Mouse (Mus musculus) forebrain, embryonic 10.5 days (tissue): ENCODE measurements at regions not wholly inside any gene's neighbourhood (a gene's known extent, or its start where the extent isn't known, plus 50 kb on each side); places are given as distances from the start of the nearest gene placed in this dataset.
A peak's percentile ranks its signal among the peaks of the same experiment; 100 is the strongest.

Experiments
- DNase-seq: peaks from one replicate; pipeline ENCODE4 v3.0.0-alpha.2; 2017; ENCODE audit warnings: low spot score; ENCODE audit errors: extremely low spot score
- H3K27ac ChIP-seq: fragments of 300-500 bp; sonication (generic); 2 replicates; pipeline ENCODE4 v1.5.1; 2016; ENCODE audit warnings: mild to moderate bottlenecking
- H3K27me3 ChIP-seq: fragments of 300-500 bp; sonication (generic); 2 replicates; pipeline ENCODE4 v1.6.1; 2016; ENCODE audit warnings: mild to moderate bottlenecking; ENCODE audit not compliant: poor library complexity, severe bottlenecking
- H3K36me3 ChIP-seq: fragments of 300-500 bp; sonication (generic); replicated peaks from 2 replicates; pipeline ENCODE4 v1.6.1; 2016; ENCODE audit warnings: mild to moderate bottlenecking, moderate library complexity
- H3K4me1 ChIP-seq: fragments of 300-500 bp; sonication (generic); 2 replicates; pipeline ENCODE4 v1.6.1; 2016
- H3K4me3 ChIP-seq: fragments of 300-500 bp; sonication (generic); 2 replicates; pipeline ENCODE4 v1.5.1; 2016; ENCODE audit warnings: mild to moderate bottlenecking, moderate library complexity
- H3K9me3 ChIP-seq: fragments of 300-500 bp; sonication (generic); 2 replicates; pipeline ENCODE4 v1.6.1; 2016; ENCODE audit warnings: mild to moderate bottlenecking, moderate library complexity
- WGBS: fragments of 180-500 bp; shearing (Covaris S2); methylation state at CpG from one replicate; pipeline ENCODE4 v1.1.7; 2016; 5-methylcytosine and 5-hydroxymethylcytosine counted together

DNA sequence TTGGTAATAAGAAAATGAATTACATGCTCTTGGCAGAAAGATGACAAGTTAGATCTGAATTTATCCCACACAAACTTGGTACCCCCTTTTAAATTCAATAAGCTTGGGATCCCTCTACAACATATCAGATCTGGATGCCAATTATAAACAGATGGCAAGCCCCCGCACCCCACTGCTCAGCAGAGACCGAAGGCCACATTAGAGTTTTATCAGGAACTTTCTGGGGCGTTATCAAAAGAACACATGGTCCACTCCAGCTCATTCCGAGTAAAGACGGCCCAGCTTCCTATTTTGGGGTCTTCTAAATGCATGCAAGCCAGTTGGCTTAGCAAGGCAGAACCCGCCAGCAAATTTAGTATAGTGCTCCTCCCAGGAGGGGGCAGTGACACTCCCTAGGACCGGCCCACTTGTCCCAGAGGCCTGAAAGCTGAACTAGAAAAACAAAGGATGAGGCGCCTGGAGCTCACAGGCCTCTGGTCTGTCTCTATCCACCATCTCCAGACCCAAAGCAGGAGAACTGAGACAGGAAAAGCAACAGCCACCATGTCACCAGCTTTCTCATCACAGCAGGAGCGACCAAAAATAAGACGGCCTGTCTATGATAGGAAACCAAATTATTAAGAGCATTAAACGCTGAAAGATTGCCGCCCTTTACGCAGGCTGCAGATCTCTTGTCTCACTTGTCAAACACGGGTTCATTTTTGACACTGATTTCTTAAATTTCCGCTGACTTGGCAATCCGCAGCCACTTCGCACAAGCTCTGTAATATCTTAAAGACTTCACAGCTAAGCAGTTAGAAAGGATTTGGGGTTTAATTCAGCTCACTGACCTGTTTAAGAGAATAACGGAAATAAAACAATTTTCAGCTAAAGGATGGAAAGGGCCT, 117.2 kb upstream of the Satb2 start:
- Histone ChIP-seq H3K4me3 (no peak overlapping the region), H3K4me1 (peaks cover 15% of the 10 kb centered on the region), H3K36me3 (no peaks in the 10 kb centered on the region), H3K27ac (peak overlapping the region; percentile 17; the same call in 1 of the 2 replicates), H3K9me3 (no peaks in the 10 kb centered on the region), H3K27me3 (no peaks in the 10 kb centered on the region)
- 77% methylated on average over 18 of the region's 18 CpGs for WGBS
- no peak for DNase-seq

DNA sequence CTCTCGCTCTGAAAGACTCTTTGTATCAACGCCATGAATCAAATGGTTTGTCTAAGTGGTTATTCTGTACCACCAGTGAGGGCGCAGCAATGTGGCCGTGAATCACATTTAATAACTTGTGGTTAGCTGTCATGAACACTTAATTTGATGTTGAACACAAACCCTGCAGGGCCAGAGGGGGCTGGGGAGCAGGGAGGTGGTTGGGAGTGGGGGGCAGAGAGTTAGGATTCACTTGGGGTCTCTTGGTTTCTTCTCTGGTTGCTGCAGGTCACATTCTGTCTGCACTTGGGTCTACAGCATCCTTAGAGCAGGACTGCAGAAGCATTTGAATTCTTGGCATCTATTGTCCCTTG, 117.8 kb upstream of the Satb2 start:
- Histone ChIP-seq H3K4me1 (peaks cover 15% of the 10 kb centered on the region), H3K9me3 (no peaks in the 10 kb centered on the region), H3K27ac (no peak overlapping the region), H3K36me3 (no peaks in the 10 kb centered on the region), H3K4me3 (no peak overlapping the region), H3K27me3 (no peaks in the 10 kb centered on the region)
- 88% methylated on average over 4 of the region's 4 CpGs for WGBS
- no peak for DNase-seq

DNA sequence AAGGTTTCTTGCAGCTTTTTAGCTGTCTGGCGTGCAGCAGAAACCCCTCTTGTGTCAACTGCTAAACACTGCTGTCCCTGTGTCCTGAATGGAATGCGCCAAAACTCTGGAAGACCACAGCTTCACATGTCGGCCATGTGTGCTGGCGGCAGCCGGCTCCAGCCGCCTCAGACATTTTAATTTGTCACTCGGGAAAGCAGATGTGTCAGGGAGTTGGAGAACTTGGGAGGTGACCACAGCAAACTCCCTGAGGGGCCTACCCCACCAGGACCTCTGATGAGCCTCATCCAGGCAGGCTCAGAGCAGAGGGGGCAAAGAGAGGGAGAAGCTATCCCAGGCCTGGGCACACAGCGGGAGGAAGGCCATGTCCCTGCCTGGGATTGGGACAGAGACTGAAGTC, 118.3 kb upstream of the Satb2 start:
- Histone ChIP-seq H3K27me3 (no peaks in the 10 kb centered on the region), H3K27ac (no peak overlapping the region), H3K4me3 (no peak overlapping the region), H3K4me1 (peaks cover 15% of the 10 kb centered on the region), H3K9me3 (no peaks in the 10 kb centered on the region), H3K36me3 (no peaks in the 10 kb centered on the region)
- DNase-seq = no peak
- 79% methylated on average over 8 of the region's 8 CpGs for WGBS

DNA sequence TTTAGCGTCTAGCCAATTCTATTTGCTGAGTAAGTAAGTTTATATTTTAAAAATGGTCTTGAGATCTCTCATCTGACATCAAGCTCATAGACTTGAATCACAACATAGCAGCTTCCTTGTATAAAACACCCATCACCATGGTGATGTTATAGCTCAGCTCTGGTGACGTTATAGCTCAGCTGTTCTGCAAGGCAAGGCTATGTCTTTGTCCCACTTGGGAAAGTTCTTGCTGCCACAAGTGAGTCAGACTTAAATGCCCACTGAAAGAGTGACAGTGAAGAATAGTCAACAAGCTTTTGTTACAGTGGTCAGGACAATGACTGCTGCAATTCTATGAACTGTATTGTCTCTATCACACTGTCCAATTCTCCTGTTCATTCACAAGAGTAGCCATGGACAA, 122.2 kb upstream of the Satb2 start:
- Histone ChIP-seq H3K27me3 (no peaks in the 10 kb centered on the region), H3K4me1 (peaks cover 12% of the 10 kb centered on the region), H3K4me3 (no peak overlapping the region), H3K27ac (no peak overlapping the region), H3K9me3 (no peaks in the 10 kb centered on the region), H3K36me3 (no peaks in the 10 kb centered on the region)
- 86% methylated on average over 2 of the region's 2 CpGs for WGBS
- no peak for DNase-seq

DNA sequence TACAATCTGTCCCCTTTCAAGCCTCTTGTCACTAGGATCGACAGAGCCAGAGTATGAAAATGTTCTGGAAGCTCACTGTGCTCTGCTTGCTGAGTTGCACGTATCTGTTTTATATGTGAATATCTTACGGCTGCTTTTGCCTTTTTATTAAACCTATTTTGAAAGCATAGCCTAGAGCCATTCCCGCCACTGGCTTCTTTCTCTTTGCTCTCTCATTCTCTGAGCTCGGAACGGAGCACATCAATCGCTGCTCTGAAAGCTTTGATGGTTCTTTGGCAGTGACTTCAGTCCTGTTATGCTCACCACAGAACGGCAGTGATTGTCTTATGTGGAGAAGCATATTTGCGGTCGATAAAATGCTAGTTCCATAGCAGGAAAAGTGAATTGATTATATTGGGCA, 128.9 kb upstream of the Satb2 start:
- Histone ChIP-seq H3K36me3 (no peaks in the 10 kb centered on the region), H3K27ac (no peak overlapping the region), H3K4me3 (no peak overlapping the region), H3K27me3 (no peaks in the 10 kb centered on the region), H3K9me3 (peaks cover 3% of the 10 kb centered on the region), H3K4me1 (no peaks in the 10 kb centered on the region)
- DNase-seq = no peak
- 92% methylated on average over 10 of the region's 10 CpGs for WGBS

DNA sequence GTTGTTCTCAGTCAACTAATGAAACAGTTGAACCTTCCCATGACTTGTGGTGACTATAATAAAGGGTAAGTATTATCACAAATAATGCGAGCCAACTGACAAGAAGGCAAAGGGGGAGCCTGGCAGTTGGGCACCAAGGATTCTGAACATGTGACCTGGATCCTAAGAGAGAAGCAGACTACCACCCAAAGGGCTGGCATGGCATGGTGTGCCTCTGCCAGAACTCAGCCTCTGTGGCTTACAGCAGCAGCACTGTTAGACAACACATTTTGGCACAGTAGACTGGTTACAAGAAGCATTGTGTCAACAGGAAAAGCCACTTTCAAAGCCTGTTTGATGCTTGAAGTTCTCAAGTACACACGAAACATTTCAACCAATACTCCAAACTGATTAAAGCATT, 142.2 kb upstream of the Satb2 start:
- DNase-seq = no peak
- 85% methylated on average over 2 of the region's 2 CpGs for WGBS

DNA sequence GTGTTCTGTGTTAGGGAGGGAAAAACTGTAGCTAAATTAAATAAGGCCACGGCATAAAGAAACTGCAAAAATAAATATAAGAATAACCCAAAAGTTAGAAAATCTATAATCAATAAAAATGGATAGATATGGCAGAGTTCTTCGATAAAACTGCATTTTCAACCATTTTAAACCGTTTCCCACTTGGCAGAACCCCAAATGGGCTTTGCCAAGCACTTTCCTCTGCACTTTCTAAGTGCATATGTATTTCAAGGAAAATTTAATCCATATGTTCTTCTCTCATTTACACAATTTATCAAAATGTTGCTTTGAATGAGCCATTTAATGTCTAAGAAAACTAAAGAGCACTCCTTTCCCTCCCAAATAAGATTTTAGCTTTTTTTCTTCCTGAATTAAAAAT, 165.7 kb upstream of the Satb2 start:
- Histone ChIP-seq H3K4me1 (no peaks in the 10 kb centered on the region), H3K9me3 (no peaks in the 10 kb centered on the region), H3K27ac (no peak overlapping the region), H3K27me3 (no peaks in the 10 kb centered on the region), H3K36me3 (no peaks in the 10 kb centered on the region), H3K4me3 (no peak overlapping the region)
- WGBS = 92% methylated on average over 3 of the region's 3 CpGs
- no peak for DNase-seq

More for the DNA sequence above, 142.2 kb upstream of the Satb2 start:
- no peak overlapping the region for H3K27ac ChIP-seq
- no peaks in the 10 kb centered on the region for H3K9me3 ChIP-seq
- H3K27me3 ChIP-seq = no peaks in the 10 kb centered on the region
- H3K36me3 ChIP-seq = no peaks in the 10 kb centered on the region
- no peak overlapping the region for H3K4me3 ChIP-seq
- no peaks in the 10 kb centered on the region for H3K4me1 ChIP-seq

DNA sequence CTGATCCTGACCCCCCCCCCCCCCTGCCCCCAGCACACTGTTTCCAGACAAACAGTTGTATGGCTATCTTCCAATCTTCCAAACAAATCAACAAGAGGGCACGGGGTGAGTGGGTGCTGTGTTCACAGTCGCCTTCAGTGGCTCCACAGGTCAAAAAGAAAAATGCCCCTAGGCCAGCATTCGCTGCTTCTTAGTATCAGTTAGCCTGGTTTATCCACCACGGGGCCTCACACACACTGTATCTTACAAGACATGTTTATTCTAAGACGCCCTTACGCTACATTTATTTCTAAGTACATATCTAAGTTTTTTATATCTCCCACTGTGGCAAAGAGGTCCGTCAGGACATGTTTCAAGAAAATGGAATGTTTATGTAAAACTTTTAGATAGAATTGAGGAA, 177.4 kb upstream of the Satb2 start:
- Histone ChIP-seq H3K4me3 (no peak overlapping the region), H3K27ac (no peak overlapping the region), H3K9me3 (no peaks in the 10 kb centered on the region), H3K27me3 (no peaks in the 10 kb centered on the region), H3K4me1 (peaks cover 7% of the 10 kb centered on the region), H3K36me3 (no peaks in the 10 kb centered on the region)
- no peak for DNase-seq
- 92% methylated on average over 7 of the region's 7 CpGs for WGBS

DNA sequence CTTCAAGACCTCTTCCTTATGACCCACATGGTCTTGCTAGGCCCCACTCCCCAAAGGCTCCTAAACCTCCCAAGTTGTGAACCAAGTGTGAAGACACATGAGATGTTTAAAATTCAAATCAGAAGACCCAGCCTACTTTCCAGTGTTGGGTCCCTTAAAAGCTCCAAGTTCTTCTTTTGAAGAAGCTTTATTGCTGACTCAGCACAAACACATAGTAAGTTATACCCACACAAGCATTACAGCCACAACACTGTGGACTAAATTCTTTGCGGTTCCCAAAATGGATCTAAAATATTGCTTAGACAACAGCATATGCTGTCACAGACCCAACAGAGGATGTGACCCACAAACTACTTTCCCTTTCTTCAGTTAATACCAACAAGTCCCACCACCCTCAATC, 186.0 kb upstream of the Satb2 start:
- Histone ChIP-seq H3K4me1 (no peaks in the 10 kb centered on the region), H3K27ac (no peak overlapping the region), H3K27me3 (no peaks in the 10 kb centered on the region), H3K9me3 (no peaks in the 10 kb centered on the region), H3K36me3 (no peaks in the 10 kb centered on the region), H3K4me3 (no peak overlapping the region)
- no peak for DNase-seq
- 93% methylated on average over 1 of the region's 1 CpGs for WGBS

DNA sequence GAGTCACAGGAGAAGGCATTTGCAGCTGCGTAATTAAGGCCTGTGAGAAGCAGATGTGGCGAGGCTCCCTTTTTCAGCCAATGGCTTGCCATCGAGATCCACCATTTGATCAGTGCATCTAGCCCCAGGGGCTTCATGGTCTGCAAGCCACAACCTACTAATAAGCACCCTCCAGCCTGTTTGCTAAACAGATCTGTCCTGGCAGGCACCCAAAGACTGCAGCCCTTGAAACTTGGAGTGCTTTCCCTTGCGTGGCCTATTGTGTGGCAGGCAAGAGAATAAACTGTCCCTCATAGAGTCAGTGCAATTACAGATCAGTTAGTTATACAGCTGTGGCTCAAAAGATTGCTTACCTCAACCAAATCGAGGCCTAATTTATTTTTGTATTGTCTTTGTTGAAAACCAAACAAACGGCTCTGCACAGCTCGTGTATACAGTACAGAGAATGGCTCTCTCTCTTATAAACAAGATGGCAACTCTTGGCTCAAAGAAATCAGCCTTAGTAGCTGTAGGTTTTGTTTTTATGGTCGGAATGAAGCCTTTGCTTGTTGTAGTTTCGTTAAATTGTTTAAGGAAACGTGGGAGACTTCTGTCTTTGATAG, 195.9 kb upstream of the Satb2 start:
- H3K4me3 ChIP-seq = no peak overlapping the region
- H3K27ac ChIP-seq = no peak overlapping the region
- H3K4me1 ChIP-seq = peaks cover 3% of the 10 kb centered on the region; the same call in 1 of the 2 replicates
- no peaks in the 10 kb centered on the region for H3K9me3 ChIP-seq
- no peaks in the 10 kb centered on the region for H3K36me3 ChIP-seq
- DNase-seq = no peak
- 78% methylated on average over 10 of the region's 10 CpGs for WGBS
- H3K27me3 ChIP-seq = no peaks in the 10 kb centered on the region

DNA sequence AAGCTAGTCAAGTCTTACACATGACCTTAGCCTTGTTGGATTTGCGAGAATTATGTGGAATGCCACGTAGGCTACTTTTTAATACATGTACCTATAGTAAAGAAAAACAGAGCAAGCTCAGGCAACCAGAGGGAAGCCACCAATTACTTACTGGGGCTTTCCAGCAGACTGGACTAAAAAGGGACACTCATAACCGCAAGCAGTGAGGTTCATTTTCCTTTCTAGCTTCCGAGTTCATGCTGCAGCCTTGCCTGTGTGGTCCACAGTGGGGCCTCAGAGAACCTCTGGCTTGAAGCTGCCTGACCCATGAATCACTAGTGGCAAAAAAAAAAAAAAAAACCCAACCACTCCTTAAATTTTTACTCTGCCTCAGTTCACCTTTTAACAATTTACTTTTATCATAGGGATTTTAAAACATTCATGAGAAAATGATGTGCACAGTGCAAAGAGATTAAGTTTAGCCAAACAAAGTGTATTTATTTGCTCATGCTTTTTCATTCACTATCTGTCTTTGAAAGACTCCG, 188.6 kb upstream of the 1700066M21Rik start:
- Histone ChIP-seq H3K9me3 (no peaks in the 10 kb centered on the region), H3K4me1 (no peaks in the 10 kb centered on the region), H3K4me3 (no peak overlapping the region), H3K27me3 (no peaks in the 10 kb centered on the region), H3K27ac (no peak overlapping the region), H3K36me3 (no peaks in the 10 kb centered on the region)
- WGBS = 89% methylated on average over 5 of the region's 5 CpGs
- DNase-seq = no peak

DNA sequence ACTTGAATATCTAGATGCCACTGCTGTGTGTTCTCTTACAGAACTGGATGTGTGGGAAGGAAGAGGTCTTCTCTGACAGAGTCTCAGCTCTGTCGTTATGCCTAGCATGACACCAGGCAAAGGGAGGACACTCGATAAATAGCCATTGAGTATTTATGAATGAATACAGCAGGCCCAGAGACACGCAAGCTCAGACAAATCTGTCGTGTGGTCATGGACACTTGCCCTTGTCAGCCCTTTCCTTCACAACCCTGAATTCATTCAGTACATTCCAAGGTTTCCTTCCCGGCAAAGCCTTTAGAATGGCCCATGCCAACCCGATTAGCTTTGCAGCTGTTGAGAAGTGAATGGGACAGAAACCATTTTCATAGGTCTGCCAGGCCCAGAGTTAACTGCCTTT, 176.1 kb upstream of the 1700066M21Rik start:
- Histone ChIP-seq H3K4me1 (peaks cover 12% of the 10 kb centered on the region), H3K36me3 (no peaks in the 10 kb centered on the region), H3K27me3 (peaks cover 22% of the 10 kb centered on the region), H3K9me3 (no peaks in the 10 kb centered on the region), H3K27ac (no peak overlapping the region), H3K4me3 (no peak overlapping the region)
- WGBS = 93% methylated on average over 6 of the region's 6 CpGs
- DNase-seq = no peak

DNA sequence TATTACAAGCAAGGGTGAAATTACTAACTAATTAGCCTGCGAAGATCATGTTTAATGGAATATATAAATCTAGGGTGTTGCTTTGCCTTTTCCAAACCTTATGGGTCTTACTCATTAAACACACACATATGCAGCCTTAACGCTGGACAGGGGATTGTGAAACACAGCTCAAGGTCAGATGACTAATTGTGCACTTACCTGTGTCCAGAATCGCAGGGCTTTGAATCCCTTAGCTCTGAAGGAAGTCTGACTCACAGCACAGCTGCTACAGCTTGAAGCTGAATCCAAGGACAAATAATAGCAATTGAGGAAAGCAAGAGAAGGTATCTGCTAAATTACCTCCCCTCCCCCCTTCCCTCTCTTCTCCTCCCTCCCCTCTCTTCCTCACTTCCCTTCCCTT, 173.1 kb upstream of the 1700066M21Rik start:
- DNase-seq = no peak
- peaks cover 12% of the 10 kb centered on the region for H3K4me1 ChIP-seq
- H3K27me3 ChIP-seq = peaks cover 35% of the 10 kb centered on the region
- H3K4me3 ChIP-seq = no peak overlapping the region
- WGBS = 76% methylated on average over 3 of the region's 3 CpGs
- no peaks in the 10 kb centered on the region for H3K9me3 ChIP-seq
- H3K36me3 ChIP-seq = no peaks in the 10 kb centered on the region
- no peak overlapping the region for H3K27ac ChIP-seq
